Mouse (Mus musculus) stomach, postnatal 0 days (tissue): ENCODE measurements around the gene Nup160.

Experiments
- CTCF ChIP-seq: IDR thresholded peaks from 2 replicates; pipeline ENCODE4 v1.5.1; 2016; ENCODE audit warnings: antibody characterized with exemption, low read depth, mild to moderate bottlenecking, moderate library complexity
- EP300 ChIP-seq: optimal IDR thresholded peaks from 2 replicates; pipeline ENCODE3; 2016; ENCODE audit warnings: antibody characterized with exemption

DNA sequence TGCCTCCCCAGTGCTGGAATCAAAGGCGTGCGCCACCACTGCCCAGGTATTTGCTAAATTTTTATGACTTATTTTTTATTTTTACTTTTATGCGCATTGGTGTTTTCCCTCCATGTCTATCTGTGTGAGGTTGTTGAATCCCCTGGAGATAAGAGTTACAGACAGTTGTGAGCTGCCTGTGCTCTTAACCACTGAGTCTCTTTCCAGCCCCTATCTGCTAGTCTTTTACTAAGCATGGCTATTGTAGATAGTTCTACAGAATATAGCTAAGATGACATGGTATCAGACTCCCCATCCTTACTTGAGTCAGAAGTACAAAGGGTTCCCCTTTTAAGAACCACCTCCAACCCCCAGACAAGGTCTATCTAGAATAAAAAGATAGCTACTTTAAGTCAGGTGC, 77.2 kb downstream of the Nup160 start:
- TF ChIP-seq CTCF (no peak), EP300 (no peak)
